Comparison of ENCODE assay signal across 27 mouse cellular contexts in genomic region chr5:113357186-113357585, GRCm38 (mm10). TPM values are rescaled to one million over a fixed set of nuclear protein-coding genes. Genes with fewer than 3 reads are reported as not detected.
DNase-seq lines count a peak whose midpoint lies in the region; ATAC-seq and TF ChIP-seq lines count a peak whose summit lies in the region.
"Had no signal": no experiment of that assay in that cellular context is flagged by ENCODE, and none has a peak within 500 bp of the region (broad histone marks: within the 10 kb centered on the region; RNA-seq: fewer than 3 reads in every experiment).

Gene Aym1 (plus strand): TSS chr5:113357294.

- H3K27me3 ChIP-seq in hindbrain, embryonic 12.5 days: peaks cover 48% of the 10 kb centered on the region
- H3K27me3 ChIP-seq in hindbrain, postnatal 0 days (ENCODE audit: insufficient read depth, low read length): no peaks in the 10 kb centered on the region
- peaks cover 3% of the 10 kb centered on the region for H3K27me3 ChIP-seq in midbrain, embryonic 16.5 days (ENCODE audit: control insufficient read depth, insufficient read depth, low read depth, low read length)
- H3K27me3 ChIP-seq in midbrain, embryonic 14.5 days (ENCODE audit: control insufficient read depth, insufficient read depth, low read length): peaks cover 13% of the 10 kb centered on the region; the same call in 1 of the 2 replicates
- H3K27me3 ChIP-seq in testis, adult 2 months (ENCODE audit: control insufficient read depth, insufficient read depth, low read length): no peaks in the 10 kb centered on the region
- peaks cover 11% of the 10 kb centered on the region; the same call in 1 of the 2 replicates for H3K27me3 ChIP-seq in neural tube, embryonic 15.5 days (replicated peaks)
- no peaks in the 10 kb centered on the region for H3K27me3 ChIP-seq in heart, adult 2 months (ENCODE audit: control insufficient read depth, insufficient read depth, low read length)

- TF ChIP-seq CTCF in hindbrain, postnatal 0 days (IDR thresholded peaks at IDR 0.05; ENCODE audit: low read depth): no peak
- no peak for TF ChIP-seq CTCF in testis, adult 2 months (IDR thresholded peaks at IDR 0.05; ENCODE audit: control insufficient read depth, insufficient read depth, insufficient replicate concordance, low read depth, low read length)
- no peak for TF ChIP-seq CTCF in heart, adult 2 months (IDR thresholded peaks at IDR 0.05)

- H3K4me3 ChIP-seq in hindbrain, embryonic 12.5 days: no peak within 1 kb of the TSS
- no peak within 1 kb of the TSS for H3K4me3 ChIP-seq in hindbrain, postnatal 0 days (ENCODE audit: low read length)
- no peak within 1 kb of the TSS for H3K4me3 ChIP-seq in midbrain, embryonic 16.5 days (ENCODE audit: low read depth, low read length)
- H3K4me3 ChIP-seq in midbrain, embryonic 14.5 days (replicated peaks; ENCODE audit: low read depth, low read length): no peak within 1 kb of the TSS
- H3K4me3 ChIP-seq in testis, adult 2 months (ENCODE audit: control insufficient read depth, low read depth, low read length): no peak within 1 kb of the TSS
- H3K4me3 ChIP-seq in neural tube, embryonic 15.5 days (replicated peaks): no peak within 1 kb of the TSS
- no peak within 1 kb of the TSS for H3K4me3 ChIP-seq in heart, adult 2 months
- H3K4me3 ChIP-seq: forebrain, embryonic 10.5 days; heart, embryonic 15.5 days had no signal

- H3K27ac ChIP-seq in hindbrain, embryonic 12.5 days: no peak within 1 kb of the TSS
- H3K27ac ChIP-seq in hindbrain, postnatal 0 days: no peak within 1 kb of the TSS
- no peak within 1 kb of the TSS for H3K27ac ChIP-seq in midbrain, embryonic 16.5 days (ENCODE audit: low read length)
- H3K27ac ChIP-seq in midbrain, embryonic 14.5 days (replicated peaks; ENCODE audit: low read depth, low read length): no peak within 1 kb of the TSS
- H3K27ac ChIP-seq in testis, adult 2 months (ENCODE audit: control insufficient read depth, insufficient read depth, low read depth, low read length): no peak within 1 kb of the TSS
- no peak within 1 kb of the TSS for H3K27ac ChIP-seq in neural tube, embryonic 15.5 days (replicated peaks)
- H3K27ac ChIP-seq in heart, adult 2 months: no peak within 1 kb of the TSS
- H3K27ac ChIP-seq: forebrain, embryonic 10.5 days; heart, embryonic 15.5 days; hindbrain, embryonic 14.5 days had no signal

- no peak for TF ChIP-seq EP300 in heart, adult 2 months (IDR thresholded peaks at IDR 0.05; ENCODE audit: insufficient read depth, low read depth, low read length)

- H3K36me3 ChIP-seq in hindbrain, embryonic 12.5 days: no peaks in the 10 kb centered on the region
- no peaks in the 10 kb centered on the region for H3K36me3 ChIP-seq in hindbrain, postnatal 0 days (ENCODE audit: insufficient read depth, low read length)
- no peaks in the 10 kb centered on the region for H3K36me3 ChIP-seq in midbrain, embryonic 16.5 days (ENCODE audit: control insufficient read depth, insufficient read depth, low read length)
- H3K36me3 ChIP-seq in midbrain, embryonic 14.5 days (ENCODE audit: control insufficient read depth, insufficient read depth, low read length): no peaks in the 10 kb centered on the region
- no peaks in the 10 kb centered on the region for H3K36me3 ChIP-seq in testis, adult 2 months (ENCODE audit: control insufficient read depth, insufficient read depth, low read length)
- no peaks in the 10 kb centered on the region for H3K36me3 ChIP-seq in neural tube, embryonic 15.5 days
- no peaks in the 10 kb centered on the region for H3K36me3 ChIP-seq in heart, adult 2 months (ENCODE audit: control insufficient read depth, insufficient read depth, low read length)
- H3K36me3 ChIP-seq: forebrain, embryonic 10.5 days; heart, embryonic 15.5 days had no signal

- TF ChIP-seq POLR2A in testis, adult 2 months (IDR thresholded peaks at IDR 0.05; ENCODE audit: control insufficient read depth, low read depth, low read length): peak; percentile 16; the same call in 1 of the 2 replicates
- no peak for TF ChIP-seq POLR2A in heart, adult 2 months (IDR thresholded peaks at IDR 0.05; ENCODE audit: insufficient read depth, low read depth, low read length)

- H3K4me1 ChIP-seq in hindbrain, embryonic 12.5 days: peaks cover 26% of the 10 kb centered on the region
- H3K4me1 ChIP-seq in hindbrain, postnatal 0 days (ENCODE audit: insufficient read depth, low read length): no peaks in the 10 kb centered on the region
- peaks cover 9% of the 10 kb centered on the region for H3K4me1 ChIP-seq in midbrain, embryonic 16.5 days (ENCODE audit: control insufficient read depth, insufficient read depth, low read length)
- 0 out of 2 replicates have a peak, but pooled peaks cover 4% of the 10 kb centered on the region for H3K4me1 ChIP-seq in midbrain, embryonic 14.5 days (ENCODE audit: control insufficient read depth, insufficient read depth, low read length)
- peaks cover 10% of the 10 kb centered on the region for H3K4me1 ChIP-seq in testis, adult 2 months (ENCODE audit: control insufficient read depth, insufficient read depth, low read length)
- H3K4me1 ChIP-seq in neural tube, embryonic 15.5 days: peaks cover 23% of the 10 kb centered on the region
- no peaks in the 10 kb centered on the region for H3K4me1 ChIP-seq in heart, adult 2 months (ENCODE audit: control insufficient read depth, insufficient read depth, low read length)

- no peak within 1 kb of the TSS for H3K9ac ChIP-seq in hindbrain, embryonic 12.5 days
- no peak within 1 kb of the TSS for H3K9ac ChIP-seq in hindbrain, postnatal 0 days (replicated peaks; ENCODE audit: low read length)
- no peak within 1 kb of the TSS for H3K9ac ChIP-seq in midbrain, embryonic 16.5 days (ENCODE audit: low read depth, low read length)
- H3K9ac ChIP-seq in midbrain, embryonic 14.5 days (replicated peaks; ENCODE audit: low read length): no peak within 1 kb of the TSS
- no peak within 1 kb of the TSS for H3K9ac ChIP-seq in neural tube, embryonic 15.5 days (replicated peaks)
- H3K9ac ChIP-seq in heart, adult 2 months (ENCODE audit: low read depth, low read length): no peak within 1 kb of the TSS
- H3K9ac ChIP-seq: heart, embryonic 15.5 days; hindbrain, embryonic 14.5 days had no signal

- no peak within 1 kb of the TSS for H3K4me2 ChIP-seq in hindbrain, embryonic 12.5 days (replicated peaks)
- H3K4me2 ChIP-seq in hindbrain, postnatal 0 days (ENCODE audit: low read depth, low read length): no peak within 1 kb of the TSS
- H3K4me2 ChIP-seq in midbrain, embryonic 16.5 days (ENCODE audit: low read length): no peak within 1 kb of the TSS
- H3K4me2 ChIP-seq in midbrain, embryonic 14.5 days (ENCODE audit: low read length): no peak within 1 kb of the TSS
- H3K4me2 ChIP-seq in neural tube, embryonic 15.5 days: no peak within 1 kb of the TSS
- H3K4me2 ChIP-seq: heart, embryonic 11.5 days; heart, embryonic 15.5 days; hindbrain, embryonic 14.5 days had no signal

- DNase-seq in hindbrain, postnatal 0 days (ENCODE audit: low spot score): no peak
- no peak for DNase-seq in midbrain, embryonic 14.5 days
- no peak for DNase-seq in testis, postnatal 10 days (ENCODE audit: low spot score)
- DNase-seq in heart, adult 2 months: no peak
- DNase-seq: adrenal gland, postnatal 10 days; cerebellum, adult 11 months; cerebellum, adult 8-10 months; cerebellum, postnatal 14 days; embryo, embryonic 11 days; heart, adult 18-20 months; heart, postnatal 14 days had no signal

- WGBS in hindbrain, embryonic 12.5 days: 35% methylated on average over 3 of the region's 6 CpGs
- WGBS in hindbrain, postnatal 0 days: 18% methylated on average over 4 of the region's 6 CpGs
- 30% methylated on average over 3 of the region's 6 CpGs for WGBS in midbrain, embryonic 16.5 days
- WGBS in midbrain, embryonic 14.5 days: 23% methylated on average over 5 of the region's 6 CpGs
- 26% methylated on average over 3 of the region's 6 CpGs for WGBS in neural tube, embryonic 15.5 days
- 40% methylated on average over 5 of the region's 6 CpGs for WGBS in heart, adult 2 months

- no peaks in the 10 kb centered on the region for H3K9me3 ChIP-seq in hindbrain, embryonic 12.5 days (replicated peaks)
- H3K9me3 ChIP-seq in hindbrain, postnatal 0 days (ENCODE audit: low read length): no peaks in the 10 kb centered on the region
- no peaks in the 10 kb centered on the region for H3K9me3 ChIP-seq in midbrain, embryonic 16.5 days (replicated peaks; ENCODE audit: control insufficient read depth, low read length, poor library complexity, severe bottlenecking)
- H3K9me3 ChIP-seq in midbrain, embryonic 14.5 days (ENCODE audit: control insufficient read depth, low read length): no peaks in the 10 kb centered on the region
- H3K9me3 ChIP-seq in neural tube, embryonic 15.5 days (replicated peaks): no peaks in the 10 kb centered on the region
- H3K9me3 ChIP-seq: forebrain, embryonic 10.5 days; heart, embryonic 15.5 days had no signal

- H3K79me2 ChIP-seq in heart, adult 2 months (replicated peaks; ENCODE audit: control insufficient read depth, insufficient read depth, low read length): no peaks in the 10 kb centered on the region

- 0 out of 2 replicates have a peak, but pooled peaks have one; percentile 23 for ATAC-seq in hindbrain, embryonic 12.5 days (ENCODE audit: low FRiP score)
- no peak for ATAC-seq in hindbrain, postnatal 0 days
- ATAC-seq in midbrain, embryonic 16.5 days: 0 out of 2 replicates have a peak, but pooled peaks have one; percentile 13
- no peak for ATAC-seq in midbrain, embryonic 14.5 days (ENCODE audit: low FRiP score, low TSS enrichment)
- ATAC-seq in neural tube, embryonic 15.5 days (ENCODE audit: low FRiP score): peak; percentile 26; the same call in 1 of the 2 replicates

- intact Hi-C loops in heart, adult 2 months (cut with DNase I): no loop called here

RNA-seq across cellular contexts. Expression of gene Aym1, which starts in this region (rescaled TPM):
- not detected in 2 replicates for polyA plus RNA-seq in hindbrain, embryonic 12.5 days (2016; fragmentation: Nextera tagmentation; extraction: Ambion mirVana)
- total RNA-seq in hindbrain, postnatal 0 days (2014; rRNA removed): not detected in 2 replicates
- polyA plus RNA-seq in hindbrain, postnatal 0 days (2015; fragmentation: Nextera tagmentation; extraction: Ambion mirVana): not detected in 2 replicates
- polyA plus RNA-seq in midbrain, embryonic 16.5 days (2015; fragmentation: Nextera tagmentation; extraction: Ambion mirVana): not detected in 2 replicates
- not detected in 2 replicates for polyA plus RNA-seq in midbrain, embryonic 14.5 days (2014; fragmentation: Nextera tagmentation; extraction: Ambion mirVana)
- 10.8 and 12.8 TPM in 2 replicates for polyA plus RNA-seq in testis, adult 2 months (2012; rRNA removed)
- not detected in 2 replicates for polyA plus RNA-seq in neural tube, embryonic 15.5 days (2015; fragmentation: Nextera tagmentation; extraction: Ambion mirVana)
- not detected for total RNA-seq in heart, adult 2 months (2021)
- polyA plus RNA-seq in heart, adult 2 months (2012; rRNA removed): not detected in 2 replicates
- total RNA-seq: adrenal gland, postnatal 10 days; adrenal gland, postnatal 4 days; common myeloid progenitor, adult 5-6 weeks; gastrocnemius, adult 8-10 months; gastrocnemius, postnatal 4 days; heart, adult 18-20 months; heart, postnatal 14 days; hematopoietic stem cell, adult 5-6 weeks; MEL had no signal
- polyA plus RNA-seq: brain, embryonic 14.5 days; embryonic facial prominence, embryonic 14.5 days; forebrain, embryonic 10.5 days; heart, embryonic 11.5 days; heart, embryonic 15.5 days; hindbrain, embryonic 14.5 days had no signal

Comparison
In these comparisons a context has a peak if more than half of its experiments do, and no peak if none do; other contexts are left out.
1. RNA of gene Aym1 (polyA plus RNA-seq): 10.8 to 12.8 TPM in testis, adult 2 months; not detected in neural tube, embryonic 15.5 days, not detected in hindbrain, embryonic 12.5 days, not detected in hindbrain, postnatal 0 days, not detected in midbrain, embryonic 16.5 days, not detected in midbrain, embryonic 14.5 days and not detected in heart, adult 2 months; every median in the first group is over 10 times any median in the second.
2. Peak in ATAC-seq in hindbrain, embryonic 12.5 days; RNA of the gene not detected or under 1 TPM.
3. Peak in ATAC-seq in midbrain, embryonic 16.5 days; RNA of the gene not detected or under 1 TPM.
4. Peak in ATAC-seq in neural tube, embryonic 15.5 days; RNA of the gene not detected or under 1 TPM.